1 mouse cellular context compared by ENCODE assay signal in genomic region chr5:138194755-138195345, GRCm38 (mm10).
TF ChIP-seq lines count a peak whose summit lies in the region.

No protein-coding gene starts in this region.

TF ChIP-seq in MEL, 35 proteins besides CTCF, POLR2A, EP300 and RAD21:
- TF ChIP-seq MXI1 (IDR thresholded peaks at IDR 0.05; ENCODE audit: low read depth, low read length) (peak; percentile 78), ZNF384 (IDR thresholded peaks at IDR 0.05; ENCODE audit: low read depth, low read length) (no peak), USF1 (IDR thresholded peaks at IDR 0.05; ENCODE audit: low read depth, low read length) (peak; percentile 85), ZKSCAN1 (IDR thresholded peaks at IDR 0.05; ENCODE audit: low read depth, low read length) (no peak), NELFE (IDR thresholded peaks at IDR 0.05; ENCODE audit: low read depth, low read length) (0 out of 2 replicates have a peak, but pooled peaks have one; percentile 9), MAX (IDR thresholded peaks at IDR 0.05; ENCODE audit: low read length) (peak; percentile 80), BHLHE40 (IDR thresholded peaks at IDR 0.05; ENCODE audit: borderline replicate concordance, low read depth, low read length) (peak; percentile 85)
